In the genomic region with DNA sequence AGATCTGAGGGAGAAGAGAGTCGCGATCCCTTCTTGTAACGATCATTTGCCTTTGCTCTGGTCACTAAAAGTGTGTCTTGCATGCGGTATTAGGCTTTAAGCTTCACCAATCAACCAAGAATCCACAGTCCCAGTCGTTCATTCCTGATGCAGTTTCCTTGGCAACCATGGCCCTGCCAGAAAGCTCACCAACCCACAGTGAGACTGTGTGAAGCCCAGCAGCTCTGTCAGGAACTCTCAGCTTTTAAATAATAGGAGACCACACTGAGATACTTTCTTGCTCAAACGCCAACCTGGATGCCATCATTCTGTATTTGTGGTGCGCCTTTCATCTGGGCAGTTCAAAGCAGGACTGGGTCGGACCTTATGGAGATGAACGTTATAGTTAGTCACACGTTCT, we compare ENCODE assay signal across 11 mouse cellular contexts.
DNase-seq lines count a peak whose midpoint lies in the region; ATAC-seq lines count a peak whose summit lies in the region.
"Had no signal": no experiment of that assay in that cellular context is flagged by ENCODE, and none has a peak within 500 bp of the region (broad histone marks: within the 10 kb centered on the region; RNA-seq: fewer than 3 reads in every experiment).

No protein-coding gene starts in this region.

- no peaks in the 10 kb centered on the region for H3K9me3 ChIP-seq in hindbrain, embryonic 11.5 days (ENCODE audit: control insufficient read depth, low read length)
- H3K9me3 ChIP-seq: heart, embryonic 15.5 days; kidney, embryonic 15.5 days had no signal

- H3K4me3 ChIP-seq in hindbrain, embryonic 11.5 days (ENCODE audit: low read depth, low read length): no peak overlapping the region
- H3K4me3 ChIP-seq: heart, embryonic 15.5 days; kidney, embryonic 15.5 days had no signal

- no peak overlapping the region for H3K9ac ChIP-seq in hindbrain, embryonic 11.5 days (ENCODE audit: low read depth, low read length)
- H3K9ac ChIP-seq: heart, embryonic 15.5 days; kidney, embryonic 15.5 days had no signal

- no peaks in the 10 kb centered on the region for H3K27me3 ChIP-seq in hindbrain, embryonic 11.5 days (ENCODE audit: control insufficient read depth, insufficient read depth, low read length)
- H3K27me3 ChIP-seq: heart, embryonic 15.5 days; kidney, embryonic 15.5 days had no signal

- peak; percentile 38; the same call in 1 of the 2 replicates for ATAC-seq in hindbrain, embryonic 11.5 days (ENCODE audit: low FRiP score)

- H3K4me1 ChIP-seq in hindbrain, embryonic 11.5 days (replicated peaks; ENCODE audit: control insufficient read depth, insufficient read depth, low read length): no peaks in the 10 kb centered on the region
- H3K4me1 ChIP-seq: heart, embryonic 15.5 days; kidney, embryonic 15.5 days had no signal

- no peak overlapping the region for H3K4me2 ChIP-seq in hindbrain, embryonic 11.5 days (replicated peaks; ENCODE audit: low read depth, low read length)
- H3K4me2 ChIP-seq: heart, embryonic 15.5 days; kidney, embryonic 15.5 days had no signal

- 52% methylated on average over 10 of the region's 10 CpGs for WGBS in hindbrain, embryonic 11.5 days

- no peak overlapping the region for H3K27ac ChIP-seq in hindbrain, embryonic 11.5 days (ENCODE audit: low read depth, low read length)
- H3K27ac ChIP-seq: heart, embryonic 15.5 days; kidney, embryonic 15.5 days had no signal

- intact Hi-C loops in left cerebral cortex, postnatal 4 days (cut with DNase I): loop anchor here (5.0 to 10.0 kb wide), 2 partner anchors 304 to 1332 kb away; partner anchors contain the start of gene Kcnq5

- no peaks in the 10 kb centered on the region for H3K36me3 ChIP-seq in hindbrain, embryonic 11.5 days (ENCODE audit: control insufficient read depth, insufficient read depth, low read length)
- H3K36me3 ChIP-seq: heart, embryonic 15.5 days; kidney, embryonic 15.5 days had no signal

- DNase-seq in left cerebral cortex, postnatal 4 days: peak; percentile 27
- DNase-seq in left cerebral cortex, adult 11 months (ENCODE audit: low spot score): no peak
- DNase-seq in hindbrain, embryonic 11.5 days (ENCODE audit: low spot score): peak; percentile 21
- DNase-seq in layer of hippocampus, postnatal 36 days: peak; percentile 41 to 43
- DNase-seq in right cerebral cortex, postnatal 25 days: peak; percentile 51
- no peak for DNase-seq in kidney, postnatal 36 days
- no peak for DNase-seq in kidney, postnatal 25 days
- no peak for DNase-seq in adrenal gland, postnatal 25 days
- DNase-seq: thymus, postnatal 14 days had no signal

Comparison
In these comparisons a context has a peak if more than half of its experiments do, and no peak if none do; other contexts are left out.
1. DNase-seq: peak in left cerebral cortex, postnatal 4 days (single experiment), hindbrain, embryonic 11.5 days (single experiment), layer of hippocampus, postnatal 36 days (2 of 2) and right cerebral cortex, postnatal 25 days (single experiment); none in left cerebral cortex, adult 11 months (single experiment), kidney, postnatal 36 days (0 of 2), kidney, postnatal 25 days (0 of 2) and adrenal gland, postnatal 25 days (single experiment).